Mouse (Mus musculus) heart, embryonic 11.5 days (tissue): ENCODE results near the gene Ccrl2. TPM values are rescaled to one million over a fixed set of nuclear protein-coding genes. Genes with fewer than 3 reads are reported as not detected.
A peak's percentile ranks its signal among the peaks of the same experiment; 100 is the strongest.

ENCODE experiments used
- ATAC-seq: fragments of 200-750 bp; cut with Nextera tagmentation; replicated peaks from 2 replicates; pipeline ENCODE4 v1.8.0; 2017; ENCODE audit warnings: moderate library complexity; ENCODE audit not compliant: insufficient number of reproducible peaks, low FRiP score, low TSS enrichment
- H3K27ac ChIP-seq: fragments of 300-500 bp; sonication (generic); 2 replicates; pipeline ENCODE4 v1.5.1; 2014; ENCODE audit warnings: mild to moderate bottlenecking, low read depth, low read length
- H3K27me3 ChIP-seq: fragments of 300-500 bp; sonication (generic); 2 replicates; pipeline ENCODE4 v1.6.1; 2014; ENCODE audit warnings: mild to moderate bottlenecking, low read length, mixed read lengths; ENCODE audit not compliant: control insufficient read depth, insufficient read depth
- H3K36me3 ChIP-seq: fragments of 300-500 bp; sonication (generic); 2 replicates; pipeline ENCODE4 v1.6.1; 2014; ENCODE audit warnings: mild to moderate bottlenecking, low read length, moderate library complexity, mixed read lengths; ENCODE audit not compliant: control insufficient read depth, insufficient read depth
- H3K4me1 ChIP-seq: fragments of 300-500 bp; sonication (generic); 2 replicates; pipeline ENCODE4 v1.6.1; 2014; ENCODE audit warnings: low read length; ENCODE audit not compliant: control insufficient read depth, insufficient read depth
- H3K4me2 ChIP-seq: fragments of 300-500 bp; sonication (generic); 2 replicates; pipeline ENCODE4 v1.6.1; 2014; ENCODE audit warnings: mild to moderate bottlenecking, moderate library complexity
- H3K4me3 ChIP-seq: fragments of 300-500 bp; sonication (generic); 2 replicates; pipeline ENCODE4 v1.5.1; 2014; ENCODE audit warnings: low read depth, low read length
- H3K9ac ChIP-seq: fragments of 300-500 bp; sonication (generic); 2 replicates; pipeline ENCODE4 v1.6.1; 2014; ENCODE audit warnings: mild to moderate bottlenecking, low read depth, low read length, moderate library complexity
- H3K9me3 ChIP-seq: fragments of 300-500 bp; sonication (generic); replicated peaks from 2 replicates; pipeline ENCODE4 v1.6.1; 2016; ENCODE audit warnings: low read length; ENCODE audit not compliant: control insufficient read depth
- WGBS: fragments of 180-500 bp; shearing (Covaris S2); extraction: QIAGEN DNeasy Blood & Tissue Kit; methylation state at CpG from one replicate; pipeline ENCODE4 v1.1.7; 2014; ENCODE audit not compliant: insufficient replicate concordance; 5-methylcytosine and 5-hydroxymethylcytosine counted together
- polyA plus RNA-seq: library from polyadenylated mRNA; unstranded; fragments of >200 nt; fragmentation: Nextera tagmentation; extraction: Ambion mirVana; gene quantifications from 2 replicates; pipeline ENCODE4 v1.2.1, GENCODE M21; 2014

The Ccrl2 gene
- polyA plus RNA-seq, 1 experiment from 2014 or later: 5.7 TPM

GRCm38 (mm10) chr9:111077745-111078144 is 20.4 kb upstream of the Ccrl2 start:
- Histone ChIP-seq H3K4me3 (no peak overlapping the region), H3K9me3 (peaks cover 6% of the 10 kb centered on the region), H3K36me3 (no peaks in the 10 kb centered on the region), H3K9ac (no peak overlapping the region), H3K4me1 (0 out of 2 replicates have a peak, but pooled peaks cover 4% of the 10 kb centered on the region), H3K4me2 (no peak overlapping the region), H3K27me3 (no peaks in the 10 kb centered on the region), H3K27ac (no peak overlapping the region)
- WGBS: 63% methylated on average over 5 of the region's 5 CpGs
- ATAC-seq: no peak

GRCm38 (mm10) chr9:111072971-111073370 is 15.7 kb upstream of the Ccrl2 start:
- no peak overlapping the region for H3K4me2 ChIP-seq
- H3K9ac ChIP-seq: no peak overlapping the region
- no peak overlapping the region for H3K4me3 ChIP-seq
- H3K27me3 ChIP-seq: no peaks in the 10 kb centered on the region
- no peak overlapping the region for H3K27ac ChIP-seq
- ATAC-seq: no peak
- H3K36me3 ChIP-seq: no peaks in the 10 kb centered on the region
- 66% methylated on average over 4 of the region's 4 CpGs for WGBS
- H3K9me3 ChIP-seq: peaks cover 6% of the 10 kb centered on the region
- no peaks in the 10 kb centered on the region for H3K4me1 ChIP-seq

DNA sequence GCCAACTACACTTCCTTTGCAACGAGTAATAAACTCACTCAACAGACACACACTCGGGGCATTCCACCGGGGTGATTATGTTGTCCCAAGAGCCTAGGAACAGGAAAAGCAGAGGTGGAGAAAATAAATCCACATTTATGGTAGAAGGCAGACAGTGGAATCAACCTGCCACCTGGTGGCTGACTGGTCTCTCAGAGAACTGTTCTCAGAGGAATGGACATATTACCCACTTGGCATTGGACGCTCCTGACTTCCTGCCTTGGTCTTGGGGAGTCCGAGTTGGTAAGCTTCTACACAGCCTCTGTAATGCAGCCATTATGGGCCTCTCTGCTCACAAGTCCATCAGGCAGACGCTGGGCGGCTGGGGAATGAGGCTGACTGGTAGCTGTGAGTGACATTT is 14.9 kb upstream of the Ccrl2 start:
- no peaks in the 10 kb centered on the region for H3K4me1 ChIP-seq
- H3K36me3 ChIP-seq: no peaks in the 10 kb centered on the region
- H3K27ac ChIP-seq: no peak overlapping the region
- no peaks in the 10 kb centered on the region for H3K27me3 ChIP-seq
- 52% methylated on average over 7 of the region's 7 CpGs for WGBS
- H3K4me3 ChIP-seq: no peak overlapping the region
- no peak for ATAC-seq
- H3K9ac ChIP-seq: no peak overlapping the region
- peaks cover 6% of the 10 kb centered on the region for H3K9me3 ChIP-seq
- H3K4me2 ChIP-seq: no peak overlapping the region

GRCm38 (mm10) chr9:111070546-111070961 is 13.2 kb upstream of the Ccrl2 start:
- Histone ChIP-seq H3K27me3 (no peaks in the 10 kb centered on the region), H3K9ac (no peak overlapping the region), H3K36me3 (no peaks in the 10 kb centered on the region), H3K27ac (no peak overlapping the region), H3K4me3 (no peak overlapping the region), H3K4me1 (no peaks in the 10 kb centered on the region), H3K9me3 (peaks cover 6% of the 10 kb centered on the region), H3K4me2 (no peak overlapping the region)
- peak; percentile 35; the same call in 1 of the 2 replicates for ATAC-seq
- 27% methylated on average over 4 of the region's 4 CpGs for WGBS

GRCm38 (mm10) chr9:111067052-111067451 is 9.7 kb upstream of the Ccrl2 start:
- no peaks in the 10 kb centered on the region for H3K27me3 ChIP-seq
- H3K4me3 ChIP-seq: no peak overlapping the region
- 70% methylated on average over 4 of the region's 4 CpGs for WGBS
- no peaks in the 10 kb centered on the region for H3K36me3 ChIP-seq
- no peaks in the 10 kb centered on the region for H3K9me3 ChIP-seq
- H3K4me2 ChIP-seq: no peak overlapping the region
- ATAC-seq: no peak
- H3K4me1 ChIP-seq: no peaks in the 10 kb centered on the region
- no peak overlapping the region for H3K9ac ChIP-seq
- no peak overlapping the region for H3K27ac ChIP-seq

- H3K27me3 ChIP-seq: no peaks in the 10 kb centered on the region
- no peak overlapping the region for H3K9ac ChIP-seq
- ATAC-seq: no peak
- H3K4me1 ChIP-seq: no peaks in the 10 kb centered on the region; the same call in 1 of the 2 replicates
- no peaks in the 10 kb centered on the region for H3K9me3 ChIP-seq
- H3K4me2 ChIP-seq: no peak overlapping the region
- no peak overlapping the region for H3K27ac ChIP-seq
- WGBS: 79% methylated on average over 5 of the region's 5 CpGs
- no peak overlapping the region for H3K4me3 ChIP-seq
- H3K36me3 ChIP-seq: no peaks in the 10 kb centered on the region
Observed at GRCm38 (mm10) chr9:111062840-111063239, 5.5 kb upstream of the Ccrl2 start.

GRCm38 (mm10) chr9:111058943-111059556 is 1.7 kb upstream of the Ccrl2 start:
- Histone ChIP-seq H3K4me1 (peaks cover 18% of the 10 kb centered on the region), H3K36me3 (no peaks in the 10 kb centered on the region), H3K27me3 (no peaks in the 10 kb centered on the region), H3K4me2 (no peak overlapping the region), H3K4me3 (no peak overlapping the region), H3K9ac (no peak overlapping the region), H3K27ac (no peak overlapping the region), H3K9me3 (no peaks in the 10 kb centered on the region)
- WGBS: 64% methylated on average over 10 of the region's 10 CpGs
- ATAC-seq: no peak

DNA sequence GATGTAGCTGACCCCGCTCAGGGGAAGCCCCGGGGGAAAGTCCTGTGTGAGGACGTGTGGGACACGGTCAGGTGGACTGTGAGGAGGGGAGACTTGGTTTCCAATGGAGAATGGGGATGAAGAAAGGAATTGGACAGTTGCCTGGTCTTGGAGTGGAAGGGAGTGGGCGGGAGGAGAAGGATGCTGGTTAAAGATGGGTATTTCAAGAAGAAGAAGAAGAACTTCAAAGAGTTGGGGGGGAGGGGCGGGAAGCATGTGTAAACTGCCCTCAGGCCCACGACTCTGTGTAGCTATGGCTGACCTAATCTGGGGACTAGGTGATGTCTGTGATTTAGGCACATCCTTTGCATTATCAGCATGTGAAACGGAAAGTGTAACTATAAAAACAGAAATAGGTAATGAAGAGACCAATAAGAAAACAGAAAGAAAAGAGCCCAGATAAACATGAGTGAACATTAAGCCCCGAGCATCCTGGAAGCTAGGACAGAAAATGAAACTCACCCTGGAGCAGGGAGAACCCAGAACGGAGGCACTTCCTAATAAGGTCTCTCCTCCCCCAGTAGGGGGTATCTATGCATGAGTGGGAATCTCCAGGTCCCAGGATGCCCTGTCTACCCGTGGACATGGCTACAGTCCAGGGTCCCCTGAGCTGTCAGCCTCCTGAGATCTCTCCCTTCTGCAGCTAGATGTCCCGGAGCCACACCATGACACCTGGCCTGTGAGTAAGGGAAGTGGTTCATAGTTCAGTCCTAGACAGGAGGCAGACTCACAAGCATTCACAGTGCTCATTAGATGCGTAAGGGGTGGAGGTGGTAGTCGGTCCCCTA is 438 bp upstream of the Ccrl2 start:
- H3K27me3 ChIP-seq: no peaks in the 10 kb centered on the region
- peaks cover 18% of the 10 kb centered on the region for H3K4me1 ChIP-seq
- peak overlapping the region; percentile 79 for H3K27ac ChIP-seq
- H3K36me3 ChIP-seq: no peaks in the 10 kb centered on the region
- no peak for ATAC-seq
- peak overlapping the region; percentile 69 for H3K9ac ChIP-seq
- peak overlapping the region; percentile 54 for H3K4me3 ChIP-seq
- no peaks in the 10 kb centered on the region for H3K9me3 ChIP-seq
- H3K4me2 ChIP-seq: peak overlapping the region; percentile 63
- 44% methylated on average over 14 of the region's 14 CpGs for WGBS

GRCm38 (mm10) chr9:111056519-111056797 is 861 bp downstream of the Ccrl2 start:
- Histone ChIP-seq H3K9ac (peak overlapping the region; percentile 69), H3K4me1 (peaks cover 18% of the 10 kb centered on the region), H3K4me2 (peak overlapping the region; percentile 63), H3K36me3 (no peaks in the 10 kb centered on the region), H3K27ac (peak overlapping the region; percentile 79), H3K9me3 (no peaks in the 10 kb centered on the region), H3K27me3 (no peaks in the 10 kb centered on the region), H3K4me3 (peak overlapping the region; percentile 54)
- WGBS: 4% methylated on average over 11 of the region's 11 CpGs
- no peak for ATAC-seq
